Mouse (Mus musculus) erythroblast, embryonic 14.5 days (primary cell): ENCODE results near the gene Rflnb.

ENCODE experiments used
- GATA1 ChIP-seq: IDR thresholded peaks from 2 replicates; pipeline ENCODE4 v1.6.1; 2012; ENCODE audit warnings: low read length, inconsistent platforms, mixed read lengths
- TAL1 ChIP-seq: IDR thresholded peaks from 3 replicates; pipeline ENCODE4 v1.6.1; 2012; ENCODE audit warnings: low read length, inconsistent platforms, mixed read lengths

- TF ChIP-seq GATA1 (no peak), TAL1 (no peak)
Observed at GRCm38 (mm10) chr11:76064411-76064810, 36.8 kb upstream of the Rflnb start.
